Mouse (Mus musculus) forebrain, embryonic 16.5 days (tissue): ENCODE data around the gene Myo18b. TPM values are rescaled to one million over a fixed set of nuclear protein-coding genes. Genes with fewer than 3 reads are reported as not detected.
A peak's percentile ranks its signal among the peaks of the same experiment; 100 is the strongest.

Experiments
- ATAC-seq: fragments of 200-750 bp; cut with Nextera tagmentation; 2 replicates; pipeline ENCODE4 v1.8.0; 2017; ENCODE audit warnings: mild to moderate bottlenecking, moderate library complexity
- H3K27ac ChIP-seq: fragments of 300-500 bp; sonication (generic); 2 replicates; pipeline ENCODE4 v1.5.1; 2014; ENCODE audit warnings: low read length, control low read depth
- H3K27me3 ChIP-seq: fragments of 300-500 bp; sonication (generic); replicated peaks from 2 replicates; pipeline ENCODE4 v1.6.1; 2014; ENCODE audit warnings: low read length; ENCODE audit not compliant: control insufficient read depth, insufficient read depth
- H3K36me3 ChIP-seq: fragments of 300-500 bp; sonication (generic); 2 replicates; pipeline ENCODE4 v1.6.1; 2014; ENCODE audit not compliant: control insufficient read depth, insufficient read depth
- H3K4me1 ChIP-seq: fragments of 300-500 bp; sonication (generic); replicated peaks from 2 replicates; pipeline ENCODE4 v1.6.1; 2014; ENCODE audit warnings: low read length; ENCODE audit not compliant: control insufficient read depth, insufficient read depth
- H3K4me2 ChIP-seq: fragments of 300-500 bp; sonication (generic); 2 replicates; pipeline ENCODE4 v1.6.1; 2014; ENCODE audit warnings: mild to moderate bottlenecking, low read length, control low read depth
- H3K4me3 ChIP-seq: fragments of 300-500 bp; sonication (generic); replicated peaks from 2 replicates; pipeline ENCODE4 v1.5.1; 2014; ENCODE audit warnings: mild to moderate bottlenecking, low read length, control low read depth
- H3K9ac ChIP-seq: fragments of 300-500 bp; sonication (generic); replicated peaks from 2 replicates; pipeline ENCODE4 v1.6.1; 2014; ENCODE audit warnings: low read depth, low read length, control low read depth
- H3K9me3 ChIP-seq: fragments of 300-500 bp; sonication (generic); 2 replicates; pipeline ENCODE4 v1.6.1; 2016; ENCODE audit warnings: low read length; ENCODE audit not compliant: control insufficient read depth
- WGBS: fragments of 180-500 bp; shearing (Covaris S2); extraction: QIAGEN DNeasy Blood & Tissue Kit; methylation state at CpG from one replicate; pipeline ENCODE4 v1.1.7; 2014; 5-methylcytosine and 5-hydroxymethylcytosine counted together
- polyA plus RNA-seq: library from polyadenylated mRNA; unstranded; fragments of >200 nt; fragmentation: Nextera tagmentation; extraction: Ambion mirVana; gene quantifications from 2 replicates; pipeline ENCODE4 v1.2.1, GENCODE M21; 2015

Myo18b gene
- polyA plus RNA-seq, result 0.76 and 1.1 TPM in 2 replicates

DNA sequence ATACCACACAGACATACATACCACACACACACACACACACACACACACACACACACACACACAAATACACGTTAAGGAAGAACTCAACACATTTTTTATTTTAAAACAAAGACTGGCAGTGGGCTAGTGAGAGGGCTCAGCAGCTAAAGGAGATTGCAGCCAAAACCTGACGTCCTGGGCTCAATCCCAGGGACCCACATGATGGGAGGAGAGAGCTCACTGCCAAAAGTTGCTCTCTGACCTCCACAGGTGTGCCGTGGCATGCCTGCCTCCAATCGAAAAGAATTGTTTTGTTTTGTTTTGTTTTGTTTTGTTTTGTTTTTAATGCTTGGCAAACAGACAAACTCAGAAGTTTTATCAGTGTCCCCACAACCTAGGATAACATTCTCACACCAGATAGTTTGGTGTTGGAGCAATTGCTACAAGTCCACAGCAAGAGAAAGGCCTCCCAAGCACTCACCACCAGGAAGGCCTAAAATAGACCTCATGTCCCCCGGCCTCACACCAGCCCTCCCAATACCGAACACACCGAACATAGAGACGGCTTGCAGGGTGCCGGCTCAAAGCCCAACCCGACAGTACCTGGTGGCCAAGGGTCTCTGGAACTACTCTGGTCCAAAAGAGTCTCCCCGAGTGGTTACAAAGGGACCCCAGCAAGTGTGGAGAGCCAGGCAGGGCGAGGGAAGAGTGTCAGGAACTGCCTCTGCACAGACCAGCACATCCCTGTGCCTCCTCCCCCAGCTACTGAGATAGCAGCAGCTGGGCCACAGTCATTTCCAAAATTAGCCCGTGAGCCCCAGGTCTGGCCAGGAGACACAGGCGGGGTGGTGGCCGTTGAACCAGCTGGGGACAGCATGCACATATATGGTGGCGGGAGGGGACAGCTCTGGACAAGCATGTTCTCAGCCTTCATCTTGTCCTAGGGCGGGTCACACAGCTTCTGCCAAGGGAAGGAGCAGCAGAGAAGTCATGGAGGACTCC is at the start of gene Myo18b:
Gene Myo18b, minus strand, starts transcription at position 689 of the 981 bp plus-strand sequence.
- H3K36me3 ChIP-seq, result no peaks in the 10 kb centered on the region
- H3K4me1 ChIP-seq, result no peaks in the 10 kb centered on the region
- H3K4me3 ChIP-seq, result no peak within 1 kb of the TSS
- H3K9ac ChIP-seq, result no peak within 1 kb of the TSS
- ATAC-seq, result no peak
- WGBS, result 79% methylated on average over 17 of the region's 17 CpGs
- no peaks in the 10 kb centered on the region for H3K9me3 ChIP-seq
- H3K4me2 ChIP-seq, result no peak within 1 kb of the TSS
- H3K27me3 ChIP-seq, result no peaks in the 10 kb centered on the region
- H3K27ac ChIP-seq, result no peak within 1 kb of the TSS

DNA sequence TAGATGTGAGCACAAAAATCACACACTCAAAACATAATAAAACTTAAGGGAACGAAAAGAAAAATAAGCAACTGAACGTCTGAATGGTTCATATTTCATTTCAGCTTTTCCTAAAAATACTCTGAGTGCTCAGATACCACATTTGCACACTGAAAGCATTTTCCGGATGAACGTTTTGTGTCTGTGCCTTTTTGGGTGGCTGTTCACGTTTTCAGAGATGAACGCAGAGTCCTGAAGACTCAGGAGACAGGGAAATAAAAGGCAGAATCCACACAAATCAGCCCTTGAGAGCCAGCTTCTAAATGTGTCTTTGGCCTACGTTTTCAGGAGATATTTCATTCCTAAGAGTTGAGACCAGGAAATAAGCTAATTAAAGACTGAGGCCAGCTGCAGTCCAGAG is 49.8 kb upstream of the Myo18b start:
- Histone ChIP-seq H3K27ac (no peak overlapping the region), H3K4me1 (peaks cover 10% of the 10 kb centered on the region), H3K4me3 (no peak overlapping the region), H3K9ac (no peak overlapping the region), H3K4me2 (no peak overlapping the region), H3K27me3 (no peaks in the 10 kb centered on the region), H3K36me3 (no peaks in the 10 kb centered on the region), H3K9me3 (no peaks in the 10 kb centered on the region)
- no peak for ATAC-seq
- 85% methylated on average over 7 of the region's 7 CpGs for WGBS

DNA sequence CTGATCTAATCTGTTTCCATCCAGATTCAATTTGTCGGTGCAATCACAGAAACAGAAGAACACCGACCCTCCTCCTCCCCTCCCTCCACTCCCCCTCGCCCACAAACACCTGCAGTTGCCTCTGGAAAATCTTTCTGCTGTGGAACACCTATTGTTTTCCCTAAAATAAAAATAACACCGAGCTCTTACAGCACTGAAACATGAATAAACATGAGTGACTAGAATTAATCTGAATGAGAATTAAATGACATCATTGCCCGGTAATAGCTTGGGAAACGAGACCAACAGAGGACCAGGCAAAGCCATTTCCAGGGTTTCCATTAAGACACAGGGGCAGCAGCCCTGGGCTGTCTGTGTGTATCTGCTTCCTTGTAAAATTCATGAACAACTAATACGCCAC is 46.1 kb upstream of the Myo18b start:
- peak overlapping the region; percentile 1; the same call in 1 of the 2 replicates for H3K27ac ChIP-seq
- H3K27me3 ChIP-seq, result no peaks in the 10 kb centered on the region
- H3K4me3 ChIP-seq, result no peak overlapping the region
- H3K9me3 ChIP-seq, result no peaks in the 10 kb centered on the region
- H3K36me3 ChIP-seq, result no peaks in the 10 kb centered on the region
- no peak overlapping the region for H3K9ac ChIP-seq
- peaks cover 10% of the 10 kb centered on the region for H3K4me1 ChIP-seq
- H3K4me2 ChIP-seq, result no peak overlapping the region
- WGBS, result 17% methylated on average over 7 of the region's 7 CpGs
- ATAC-seq, result peak; percentile 72

DNA sequence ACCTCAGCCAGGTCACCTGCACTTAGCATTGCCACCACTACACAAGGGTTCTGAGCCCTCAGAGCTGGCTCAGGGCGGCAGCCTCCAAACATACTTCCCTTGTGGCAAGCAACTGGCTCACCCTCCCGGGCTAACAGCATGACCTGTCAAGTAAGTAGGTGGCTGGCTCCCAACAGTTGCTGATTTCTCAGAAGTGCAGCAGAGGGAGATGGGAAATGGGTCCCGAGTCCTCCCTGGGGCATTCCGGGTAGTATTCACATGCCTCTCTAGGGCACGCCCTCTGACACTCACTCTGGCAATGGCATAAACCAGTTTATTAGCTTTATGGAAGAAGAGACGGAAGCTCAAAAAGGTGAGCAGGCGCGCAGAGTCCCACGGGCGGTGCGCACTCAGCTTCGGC is 44.8 kb upstream of the Myo18b start:
- Histone ChIP-seq H3K4me3 (no peak overlapping the region), H3K27me3 (no peaks in the 10 kb centered on the region), H3K36me3 (no peaks in the 10 kb centered on the region), H3K9ac (no peak overlapping the region), H3K27ac (no peak overlapping the region), H3K4me2 (no peak overlapping the region), H3K9me3 (no peaks in the 10 kb centered on the region), H3K4me1 (peaks cover 10% of the 10 kb centered on the region)
- 94% methylated on average over 12 of the region's 12 CpGs for WGBS
- no peak for ATAC-seq

DNA sequence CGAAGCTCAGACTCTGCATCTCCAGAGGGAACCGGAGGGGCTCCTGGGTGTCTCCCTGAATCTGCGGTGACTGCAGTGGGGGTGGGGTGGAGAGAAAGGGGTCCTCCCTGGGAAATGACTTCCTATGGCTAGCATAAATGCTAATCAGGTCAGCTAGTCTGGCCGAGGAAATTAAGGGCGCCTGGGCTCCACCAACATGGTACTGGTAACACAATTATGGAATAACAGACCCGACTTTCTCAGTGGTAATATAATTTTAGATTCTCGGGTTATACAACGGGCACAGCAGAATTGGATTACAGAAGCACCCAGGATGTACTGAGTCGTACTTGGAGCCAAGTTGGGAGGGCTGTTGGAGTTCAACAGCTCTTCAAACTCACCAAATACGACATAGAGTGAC is 40.5 kb upstream of the Myo18b start:
- no peaks in the 10 kb centered on the region for H3K36me3 ChIP-seq
- no peak overlapping the region for H3K9ac ChIP-seq
- H3K4me2 ChIP-seq, result no peak overlapping the region
- no peaks in the 10 kb centered on the region for H3K27me3 ChIP-seq
- H3K9me3 ChIP-seq, result no peaks in the 10 kb centered on the region
- WGBS, result 83% methylated on average over 10 of the region's 10 CpGs
- H3K4me1 ChIP-seq, result peaks cover 2% of the 10 kb centered on the region
- no peak for ATAC-seq
- no peak overlapping the region for H3K4me3 ChIP-seq
- no peak overlapping the region for H3K27ac ChIP-seq

DNA sequence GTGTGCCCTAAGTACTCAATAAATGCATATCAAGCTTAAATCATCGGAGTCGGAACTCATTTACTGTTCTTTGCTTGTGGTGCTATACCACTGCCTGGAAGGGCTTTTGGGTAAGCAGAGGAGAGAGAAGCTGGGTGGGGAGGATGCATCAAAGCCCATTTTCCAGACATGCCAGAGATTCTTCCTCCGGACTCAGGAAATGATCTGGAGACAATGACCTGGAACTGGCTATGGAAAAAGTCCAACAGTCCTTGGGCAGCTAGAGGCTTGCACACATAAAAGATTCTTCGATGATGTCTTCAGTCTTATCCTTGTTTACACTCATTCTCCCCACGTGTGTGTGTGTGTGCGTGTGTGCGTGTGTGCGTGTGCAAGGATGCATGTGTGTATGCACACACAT is 39.3 kb upstream of the Myo18b start:
- Histone ChIP-seq H3K27ac (no peak overlapping the region), H3K9ac (no peak overlapping the region), H3K4me3 (no peak overlapping the region), H3K27me3 (no peaks in the 10 kb centered on the region), H3K4me2 (no peak overlapping the region), H3K36me3 (no peaks in the 10 kb centered on the region), H3K4me1 (peaks cover 2% of the 10 kb centered on the region; the same call in 1 of the 2 replicates), H3K9me3 (no peaks in the 10 kb centered on the region)
- ATAC-seq, result no peak
- 89% methylated on average over 8 of the region's 8 CpGs for WGBS

DNA sequence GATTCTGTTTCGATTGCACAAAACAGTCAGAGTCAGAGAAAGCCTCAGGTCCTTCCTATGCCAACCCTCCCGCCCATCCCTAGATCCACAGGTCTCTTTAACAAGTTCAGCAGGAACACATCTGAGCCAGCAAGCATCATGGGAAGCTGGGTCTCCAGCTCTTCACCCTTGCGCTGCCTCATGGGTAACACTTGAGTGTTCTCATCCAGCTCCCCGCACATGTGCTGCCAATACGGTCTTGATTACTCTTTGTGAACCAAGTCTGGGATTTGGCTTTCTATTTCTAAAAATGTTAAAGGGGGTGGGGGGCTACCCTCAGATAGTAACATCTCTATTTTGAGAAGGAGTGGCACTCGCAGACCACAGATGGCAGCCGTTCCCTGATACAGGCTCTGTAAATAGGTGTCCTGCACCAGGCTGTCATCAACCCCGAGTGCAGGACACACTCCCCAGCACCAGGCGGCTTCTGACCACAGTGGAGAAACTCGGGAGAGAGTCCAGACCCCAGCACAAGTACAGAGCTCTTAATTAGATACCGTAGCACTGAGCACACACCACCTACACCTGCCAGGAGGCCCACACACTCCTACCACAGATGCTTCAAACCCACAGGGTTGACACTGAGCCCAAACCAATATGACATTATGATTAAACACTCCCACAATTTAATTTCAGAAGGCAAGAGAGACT is 36.9 kb upstream of the Myo18b start:
- Histone ChIP-seq H3K36me3 (no peaks in the 10 kb centered on the region), H3K4me3 (no peak overlapping the region), H3K4me1 (peaks cover 2% of the 10 kb centered on the region; the same call in 1 of the 2 replicates), H3K27me3 (no peaks in the 10 kb centered on the region), H3K27ac (peak overlapping the region; percentile 58), H3K4me2 (no peak overlapping the region), H3K9ac (no peak overlapping the region), H3K9me3 (no peaks in the 10 kb centered on the region)
- peak; percentile 28; the same call in 1 of the 2 replicates for ATAC-seq
- 76% methylated on average over 11 of the region's 11 CpGs for WGBS

DNA sequence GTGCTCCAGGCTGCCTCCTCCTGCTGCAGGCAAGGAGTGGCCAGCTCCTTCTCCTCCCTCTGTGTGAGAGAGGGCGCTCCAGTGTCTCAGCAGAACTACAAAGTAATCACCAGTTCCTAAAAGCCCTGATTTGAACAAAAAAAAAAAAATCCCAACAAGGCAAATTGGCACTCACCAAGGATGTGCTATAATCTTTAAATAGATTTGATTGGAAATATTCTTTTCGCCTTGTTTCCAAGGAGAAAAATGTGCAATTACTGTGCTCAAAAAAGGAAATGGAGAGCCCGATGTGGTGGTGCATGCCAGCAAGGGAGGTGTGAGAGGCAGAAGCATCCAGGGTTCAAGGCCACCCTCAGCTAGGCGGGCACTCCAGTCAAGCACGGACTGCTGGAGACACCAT is 35.7 kb upstream of the Myo18b start:
- H3K27me3 ChIP-seq, result no peaks in the 10 kb centered on the region
- H3K36me3 ChIP-seq, result no peaks in the 10 kb centered on the region
- no peak for ATAC-seq
- H3K9ac ChIP-seq, result no peak overlapping the region
- H3K27ac ChIP-seq, result peak overlapping the region; percentile 25; the same call in 1 of the 2 replicates
- H3K4me1 ChIP-seq, result peaks cover 5% of the 10 kb centered on the region; the same call in 1 of the 2 replicates
- no peak overlapping the region for H3K4me3 ChIP-seq
- no peak overlapping the region for H3K4me2 ChIP-seq
- 72% methylated on average over 5 of the region's 5 CpGs for WGBS
- no peaks in the 10 kb centered on the region for H3K9me3 ChIP-seq

DNA sequence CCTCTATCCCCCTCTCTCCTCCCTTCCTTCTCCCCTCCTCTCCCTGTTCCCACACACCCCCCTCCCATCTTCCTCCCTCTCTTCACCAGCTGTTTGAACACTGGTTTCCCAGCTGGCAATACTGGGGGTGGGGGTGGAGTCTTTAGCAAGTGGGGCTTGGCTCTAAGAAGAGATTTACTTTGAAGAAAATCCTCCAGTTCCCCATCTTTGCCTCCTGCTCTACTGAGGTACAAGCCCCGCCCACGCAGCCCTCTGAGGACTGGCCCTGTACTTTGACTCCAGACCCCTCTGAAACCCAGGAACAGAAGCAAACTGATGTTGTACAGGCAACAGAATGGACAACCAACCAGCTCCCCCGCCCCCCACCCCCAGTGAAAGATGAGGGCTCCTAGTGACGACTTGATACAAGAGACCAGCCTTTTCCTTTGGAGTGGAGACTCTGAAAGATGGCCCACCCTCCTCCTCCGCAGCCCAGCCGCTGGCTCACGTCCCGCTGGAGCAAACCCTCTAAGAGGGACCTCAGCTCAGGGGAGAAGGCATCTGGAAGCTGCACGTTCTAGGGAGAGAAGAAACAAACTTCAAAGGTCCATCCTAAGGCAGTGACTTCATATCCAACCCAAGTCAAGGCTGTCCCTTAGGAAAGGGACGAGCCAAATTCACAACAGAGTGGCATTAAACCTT is 32.2 kb upstream of the Myo18b start:
- Histone ChIP-seq H3K4me1 (peaks cover 5% of the 10 kb centered on the region; the same call in 1 of the 2 replicates), H3K4me2 (no peak overlapping the region), H3K27me3 (no peaks in the 10 kb centered on the region), H3K27ac (no peak overlapping the region), H3K4me3 (no peak overlapping the region), H3K9me3 (no peaks in the 10 kb centered on the region), H3K9ac (no peak overlapping the region), H3K36me3 (no peaks in the 10 kb centered on the region)
- ATAC-seq, result no peak
- 44% methylated on average over 10 of the region's 10 CpGs for WGBS
